Mouse (Mus musculus) embryonic fibroblast, embryonic 13.5 days (primary cell): ENCODE data around the gene Ung.

ENCODE experiments used
- CTCF ChIP-seq: IDR thresholded peaks from 2 replicates; pipeline ENCODE4 v1.5.1; 2011; ENCODE audit warnings: mild to moderate bottlenecking, control low read depth, low read length, moderate library complexity, borderline replicate concordance; ENCODE audit not compliant: insufficient read depth
- POLR2A ChIP-seq: IDR thresholded peaks from 2 replicates; pipeline ENCODE4 v1.6.1; 2011; ENCODE audit warnings: low read depth, mild to moderate bottlenecking, control low read depth, low read length, moderate library complexity

DNA sequence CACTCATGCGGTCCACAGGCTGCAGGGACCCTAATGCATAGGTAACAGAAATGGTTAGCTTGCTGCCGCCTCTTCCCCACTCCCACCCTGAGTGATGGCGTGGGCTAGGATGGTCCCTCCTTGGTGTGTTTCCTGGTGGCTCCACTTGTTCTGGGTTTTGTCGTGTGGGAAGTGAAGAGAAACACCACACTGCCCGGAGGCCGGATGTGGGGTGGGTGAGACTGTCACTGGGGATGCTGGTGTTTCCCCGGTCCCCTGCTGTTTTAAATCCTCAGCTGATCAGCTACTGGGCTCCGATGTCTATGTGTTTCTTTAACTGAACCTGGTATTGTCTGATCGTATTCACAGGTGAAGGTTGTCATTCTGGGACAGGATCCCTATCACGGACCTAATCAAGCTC lies 5.3 kb downstream of the Ung start:
- TF ChIP-seq POLR2A (no peak), CTCF (no peak)
